Comparison of ENCODE assay signal across 10 mouse cellular contexts in the genomic region with DNA sequence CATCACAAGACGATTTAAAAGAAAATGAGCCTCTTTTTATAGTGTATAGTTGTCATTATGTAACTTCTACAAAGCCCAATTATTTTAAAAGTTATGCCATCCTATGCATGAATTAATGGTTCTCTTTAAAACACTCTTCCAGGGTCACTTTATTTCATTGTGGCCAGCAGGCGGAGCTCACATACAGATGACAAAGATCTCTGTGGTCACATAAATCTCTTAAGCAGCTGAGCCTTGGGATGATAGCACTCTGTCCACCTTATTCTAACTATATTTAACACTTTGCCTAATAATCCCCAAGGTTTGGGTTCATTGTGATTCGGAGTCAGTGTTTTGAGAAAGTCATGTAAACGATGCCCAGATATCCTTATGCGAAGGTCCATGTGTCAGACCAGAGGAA. TPM values are rescaled to one million over a fixed set of nuclear protein-coding genes. Genes with fewer than 3 reads are reported as not detected.
DNase-seq lines count a peak whose midpoint lies in the region; ATAC-seq and TF ChIP-seq lines count a peak whose summit lies in the region.
"Had no signal": no experiment of that assay in that cellular context is flagged by ENCODE, and none has a peak within 500 bp of the region (broad histone marks: within the 10 kb centered on the region; RNA-seq: fewer than 3 reads in every experiment).

No protein-coding gene starts in this region.

- H3K27ac ChIP-seq in heart, adult 2 months, result no peak overlapping the region
- H3K27ac ChIP-seq in heart, embryonic 12.5 days (ENCODE audit: poor library complexity, severe bottlenecking), result no peak overlapping the region
- no peak overlapping the region for H3K27ac ChIP-seq in forebrain, embryonic 15.5 days (replicated peaks)
- H3K27ac ChIP-seq: liver, embryonic 15.5 days had no signal

- TF ChIP-seq POLR2A in heart, adult 2 months (IDR thresholded peaks at IDR 0.05; ENCODE audit: insufficient read depth, low read depth, low read length), result no peak
- TF ChIP-seq POLR2A in lung, adult 2 months (IDR thresholded peaks at IDR 0.05; ENCODE audit: borderline replicate concordance, extremely low read depth, low read depth, low read length), result no peak

- peak; percentile 68 for TF ChIP-seq CTCF in heart, adult 2 months (IDR thresholded peaks at IDR 0.05)
- no peak for TF ChIP-seq CTCF in lung, adult 2 months (IDR thresholded peaks at IDR 0.05; ENCODE audit: insufficient read depth, low read length)

- 41% methylated on average over 5 of the region's 5 CpGs for WGBS in heart, adult 2 months
- WGBS in heart, embryonic 12.5 days, result 43% methylated on average over 5 of the region's 5 CpGs
- 52% methylated on average over 5 of the region's 5 CpGs for WGBS in lung, adult 2 months
- 50% methylated on average over 5 of the region's 5 CpGs for WGBS in forebrain, embryonic 15.5 days

- intact Hi-C loops in heart, adult 2 months (cut with DNase I), result loop anchor here (1.0 kb wide), 1 partner anchor 169 kb away; no protein-coding TSS in a partner anchor

- H3K9me3 ChIP-seq in heart, embryonic 12.5 days (replicated peaks), result no peaks in the 10 kb centered on the region
- H3K9me3 ChIP-seq in forebrain, embryonic 15.5 days, result no peaks in the 10 kb centered on the region
- H3K9me3 ChIP-seq: liver, embryonic 15.5 days had no signal

- TF ChIP-seq EP300 in heart, adult 2 months (IDR thresholded peaks at IDR 0.05; ENCODE audit: insufficient read depth, low read depth, low read length), result no peak

- no peak overlapping the region for H3K4me2 ChIP-seq in heart, embryonic 12.5 days
- H3K4me2 ChIP-seq in forebrain, embryonic 15.5 days (replicated peaks), result no peak overlapping the region
- H3K4me2 ChIP-seq: liver, embryonic 15.5 days had no signal

- no peaks in the 10 kb centered on the region for H3K79me2 ChIP-seq in heart, adult 2 months (replicated peaks; ENCODE audit: control insufficient read depth, insufficient read depth, low read length)

- H3K36me3 ChIP-seq in heart, adult 2 months (ENCODE audit: control insufficient read depth, insufficient read depth, low read length), result no peaks in the 10 kb centered on the region
- no peaks in the 10 kb centered on the region for H3K36me3 ChIP-seq in heart, embryonic 12.5 days
- no peaks in the 10 kb centered on the region for H3K36me3 ChIP-seq in forebrain, embryonic 15.5 days
- H3K36me3 ChIP-seq: G1E; liver, embryonic 15.5 days had no signal

- no peak overlapping the region for H3K4me3 ChIP-seq in heart, adult 2 months
- H3K4me3 ChIP-seq in heart, embryonic 12.5 days, result no peak overlapping the region
- H3K4me3 ChIP-seq in lung, adult 2 months (replicated peaks; ENCODE audit: extremely low read depth, low read depth, low read length), result no peak overlapping the region
- no peak overlapping the region for H3K4me3 ChIP-seq in forebrain, embryonic 15.5 days
- H3K4me3 ChIP-seq: liver, embryonic 15.5 days had no signal

- peak in 1 of 2 experiments; percentile 20 for DNase-seq in heart, adult 2 months
- DNase-seq in 416B (ENCODE audit: low read depth), result peak; percentile 35
- peak; percentile 4 for DNase-seq in cerebellum, adult 11-12 months
- DNase-seq in heart, postnatal 4 days, result peak; percentile 51
- DNase-seq in lung, adult 2 months, result peak; percentile 10

- ATAC-seq in heart, embryonic 12.5 days (ENCODE audit: insufficient number of reproducible peaks, low FRiP score), result no peak
- ATAC-seq in activated CD4-positive, CD25-positive, alpha-beta regulatory T cell, adult 4 months, result no peak
- ATAC-seq in forebrain, embryonic 15.5 days (replicated peaks), result no peak

- H3K4me1 ChIP-seq in heart, adult 2 months (ENCODE audit: control insufficient read depth, insufficient read depth, low read length), result no peaks in the 10 kb centered on the region
- H3K4me1 ChIP-seq in heart, embryonic 12.5 days (replicated peaks), result no peaks in the 10 kb centered on the region
- H3K4me1 ChIP-seq in lung, adult 2 months (ENCODE audit: control insufficient read depth, insufficient read depth, low read length), result no peaks in the 10 kb centered on the region
- no peaks in the 10 kb centered on the region for H3K4me1 ChIP-seq in forebrain, embryonic 15.5 days
- H3K4me1 ChIP-seq: liver, embryonic 15.5 days had no signal

- H3K9ac ChIP-seq in heart, adult 2 months (ENCODE audit: low read depth, low read length), result no peak overlapping the region
- H3K9ac ChIP-seq in heart, embryonic 12.5 days, result no peak overlapping the region
- H3K9ac ChIP-seq in forebrain, embryonic 15.5 days (replicated peaks), result no peak overlapping the region
- H3K9ac ChIP-seq: liver, embryonic 15.5 days had no signal

- no peaks in the 10 kb centered on the region for H3K27me3 ChIP-seq in heart, adult 2 months (ENCODE audit: control insufficient read depth, insufficient read depth, low read length)
- no peaks in the 10 kb centered on the region for H3K27me3 ChIP-seq in heart, embryonic 12.5 days (replicated peaks)
- no peaks in the 10 kb centered on the region for H3K27me3 ChIP-seq in forebrain, embryonic 15.5 days
- H3K27me3 ChIP-seq: liver, embryonic 15.5 days had no signal

RNA-seq across cellular contexts. Expression of a gene that starts 56.9 kb away (rescaled TPM):
- total RNA-seq in heart, adult 2 months (2021), result 1 to 10 TPM; 4.6 to 5.5 TPM
- 3.0 and 4.4 TPM in 2 replicates for polyA plus RNA-seq in heart, adult 2 months (2012; rRNA removed)
- polyA plus RNA-seq in heart, embryonic 12.5 days (2016; fragmentation: Nextera tagmentation; extraction: Ambion mirVana), result 4.7 and 5.2 TPM in 2 replicates
- total RNA-seq in heart, postnatal 4 days (2021), result 10 to 100 TPM; 11.2 to 12.2 TPM
- 23.9 and 40.7 TPM in 2 replicates for polyA plus RNA-seq in lung, adult 2 months (2012; rRNA removed)
- under 1 TPM in 1 of 2 experiments, not detected in 1; 0.24 TPM for polyA plus RNA-seq in activated CD4-positive, CD25-positive, alpha-beta regulatory T cell, adult 4 months (2017; shearing (Covaris generic))
- polyA plus RNA-seq in forebrain, embryonic 15.5 days (2015; fragmentation: Nextera tagmentation; extraction: Ambion mirVana), result 73.1 and 83.8 TPM in 2 replicates
- polyA plus RNA-seq: G1E had no signal
